Mouse (Mus musculus) splenic B cell, adult 2 months (primary cell): ENCODE measurements at regions not wholly inside any gene's neighbourhood (a gene's known extent, or its start where the extent isn't known, plus 50 kb on each side); places are given as distances from the start of the nearest gene placed in this dataset.

ENCODE experiments used
- DNase-seq: peaks from one replicate; pipeline ENCODE4 v3.0.0-alpha.2; 2011; ENCODE audit warnings: low read depth, low spot score
- H3K27me3 ChIP-seq: 2 replicates; pipeline ENCODE4 v1.6.1; 2012; ENCODE audit warnings: mild to moderate bottlenecking, low read length, moderate library complexity, mixed read lengths; ENCODE audit not compliant: control insufficient read depth, poor library complexity, insufficient read depth, severe bottlenecking
- H3K36me3 ChIP-seq: 2 replicates; pipeline ENCODE4 v1.6.1; 2012; ENCODE audit warnings: mild to moderate bottlenecking, low read length, moderate library complexity, mixed read lengths; ENCODE audit not compliant: control insufficient read depth, poor library complexity, insufficient read depth, severe bottlenecking

DNA sequence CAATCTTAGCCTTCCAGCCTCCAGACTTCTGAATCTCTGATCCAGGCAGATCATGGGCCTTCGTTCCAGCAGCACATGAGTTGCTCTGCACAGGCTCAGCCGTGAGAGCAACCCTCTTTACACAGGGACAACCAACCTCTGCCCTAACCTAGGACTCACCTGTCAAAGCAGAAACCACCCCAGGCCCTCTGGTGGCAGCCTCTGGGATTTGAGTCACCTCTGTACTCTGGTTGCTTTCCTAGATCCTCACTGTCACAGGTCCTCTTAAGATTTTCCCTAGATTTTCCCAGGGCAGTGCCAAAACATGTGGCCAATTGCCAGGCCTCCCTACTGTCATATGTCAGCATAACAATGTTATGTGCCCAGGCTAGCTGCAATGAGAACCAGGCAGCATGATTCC lies 71.1 kb upstream of the Ttc34 start:
- DNase-seq, result no peak
- Histone ChIP-seq H3K36me3 (no peaks in the 10 kb centered on the region), H3K27me3 (no peaks in the 10 kb centered on the region)

DNA sequence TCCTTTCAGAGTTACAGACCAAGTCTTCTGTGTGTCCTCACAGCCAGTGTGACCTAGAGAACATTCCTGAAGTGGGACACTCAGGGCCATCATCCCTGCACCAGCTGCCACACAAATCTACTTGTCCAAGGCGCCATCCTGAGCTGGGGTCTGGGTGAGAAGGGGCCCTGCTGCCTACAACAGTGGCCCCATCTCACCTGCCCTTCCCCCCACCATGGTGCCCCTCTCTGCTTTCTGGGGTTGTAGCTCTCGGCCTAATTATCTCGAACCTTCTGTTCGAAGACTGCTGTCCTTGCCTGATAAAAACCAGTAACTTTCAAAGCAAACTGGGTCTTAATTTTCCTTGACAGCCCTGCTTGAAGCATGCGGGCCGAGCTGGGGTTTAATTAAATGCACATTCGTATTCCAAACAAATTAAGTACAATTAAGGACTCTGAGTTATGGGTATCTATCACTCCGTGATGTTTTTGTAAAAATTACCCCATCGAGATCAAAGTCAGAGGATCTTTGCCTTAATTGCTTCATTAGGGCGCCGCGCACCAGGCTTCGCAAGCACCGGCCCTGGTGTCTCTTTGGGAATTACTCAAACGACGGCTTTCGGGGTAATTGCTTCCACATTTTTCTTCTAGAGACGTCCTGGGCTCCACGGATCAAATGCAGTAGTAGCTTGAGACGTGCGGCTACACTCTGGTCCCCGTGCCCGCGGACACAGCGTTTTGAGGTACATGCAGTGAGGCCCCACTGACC lies 65.8 kb upstream of the Ttc34 start:
- no peak for DNase-seq
- no peaks in the 10 kb centered on the region for H3K36me3 ChIP-seq
- no peaks in the 10 kb centered on the region for H3K27me3 ChIP-seq

- H3K27me3 ChIP-seq, result no peaks in the 10 kb centered on the region
- H3K36me3 ChIP-seq, result no peaks in the 10 kb centered on the region
- DNase-seq, result no peak
These were observed 65.2 kb upstream of the Ttc34 start for GRCm38 (mm10) chr4:154772077-154772462.

GRCm38 (mm10) chr4:154773830-154774229 lies 63.4 kb upstream of the Ttc34 start:
- DNase-seq, result no peak
- no peaks in the 10 kb centered on the region for H3K36me3 ChIP-seq
- no peaks in the 10 kb centered on the region for H3K27me3 ChIP-seq

DNA sequence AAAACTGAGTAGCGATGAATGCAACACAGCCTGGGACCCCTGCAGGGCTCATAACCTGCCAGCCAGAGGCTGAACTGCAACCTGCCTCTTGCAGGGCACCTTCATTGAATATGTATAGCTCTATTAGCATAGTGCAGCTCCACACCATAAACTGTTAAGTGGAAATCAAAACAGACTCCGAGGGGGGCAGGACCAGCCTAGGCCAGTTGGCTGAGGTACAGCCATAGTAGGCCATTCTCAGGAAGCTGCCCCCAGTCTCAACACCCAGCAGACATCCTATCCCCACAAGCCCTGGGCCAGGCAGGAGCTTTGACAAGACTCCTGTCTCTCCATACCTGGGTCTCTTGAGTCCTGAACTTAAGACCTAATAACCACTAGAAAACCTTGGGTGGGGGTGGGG lies 62.9 kb upstream of the Ttc34 start:
- no peak for DNase-seq
- no peaks in the 10 kb centered on the region for H3K36me3 ChIP-seq
- H3K27me3 ChIP-seq, result no peaks in the 10 kb centered on the region

- Histone ChIP-seq H3K36me3 (no peaks in the 10 kb centered on the region), H3K27me3 (no peaks in the 10 kb centered on the region)
- DNase-seq, result no peak
These were observed 58.4 kb upstream of the Ttc34 start for GRCm38 (mm10) chr4:154778818-154779217.

DNA sequence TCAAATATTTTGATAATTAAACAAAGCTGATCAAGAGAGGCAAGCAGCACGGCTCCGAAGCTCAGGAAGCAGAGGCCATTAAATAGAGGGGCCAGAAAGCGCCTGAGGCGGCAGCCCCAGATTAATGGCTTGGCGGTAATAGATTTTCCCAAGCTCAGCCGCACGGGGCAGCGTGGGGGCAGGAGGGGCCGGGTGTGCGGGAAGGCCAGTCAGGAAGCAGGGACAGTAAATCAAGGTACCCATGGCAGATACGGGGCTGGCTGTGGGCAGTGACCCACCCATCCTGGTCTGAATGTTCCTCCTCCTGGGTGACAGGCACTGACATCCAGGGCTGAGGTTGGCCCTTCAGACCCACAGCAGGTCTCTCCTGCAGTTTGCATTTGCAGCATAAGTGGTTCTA lies 55.9 kb upstream of the Ttc34 start:
- H3K36me3 ChIP-seq, result no peaks in the 10 kb centered on the region
- no peak for DNase-seq
- no peaks in the 10 kb centered on the region for H3K27me3 ChIP-seq

- DNase-seq, result no peak
- Histone ChIP-seq H3K36me3 (no peaks in the 10 kb centered on the region), H3K27me3 (no peaks in the 10 kb centered on the region)
These were observed 55.0 kb upstream of the Ttc34 start for GRCm38 (mm10) chr4:154782291-154782690.

GRCm38 (mm10) chr4:154785282-154785987 lies 51.8 kb upstream of the Ttc34 start:
- Histone ChIP-seq H3K27me3 (no peaks in the 10 kb centered on the region), H3K36me3 (no peaks in the 10 kb centered on the region)
- no peak for DNase-seq

DNA sequence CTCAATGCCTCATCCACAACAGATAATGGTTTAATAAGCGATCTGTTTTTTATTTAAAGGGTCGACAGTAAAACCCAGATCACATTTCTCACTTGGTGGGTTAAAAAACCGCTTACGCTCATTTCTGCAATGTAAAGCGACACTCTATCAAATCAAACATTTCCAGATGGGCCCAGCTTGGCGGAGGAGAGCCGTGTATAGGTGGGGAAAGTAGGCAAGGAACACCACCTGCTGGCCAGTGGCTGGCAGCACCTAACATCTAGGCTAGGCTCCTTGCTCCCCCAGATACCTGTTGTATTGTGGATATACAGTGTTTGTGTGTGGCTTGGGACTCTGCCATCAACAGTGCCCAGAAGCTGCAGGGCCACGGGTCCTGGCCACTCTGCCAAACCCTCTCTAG lies 50.1 kb upstream of the Ttc34 start:
- H3K36me3 ChIP-seq, result no peaks in the 10 kb centered on the region
- DNase-seq, result no peak
- no peaks in the 10 kb centered on the region for H3K27me3 ChIP-seq
